ENCODE assay signal across 14 mouse cellular contexts in genomic region chr2:156005393-156005792, GRCm38 (mm10). TPM values are rescaled to one million over a fixed set of nuclear protein-coding genes. Genes with fewer than 3 reads are reported as not detected.
DNase-seq lines count a peak whose midpoint lies in the region; TF ChIP-seq lines count a peak whose summit lies in the region.
"Had no signal": no experiment of that assay in that cellular context is flagged by ENCODE, and none has a peak within 500 bp of the region (broad histone marks: within the 10 kb centered on the region; RNA-seq: fewer than 3 reads in every experiment).

No protein-coding gene starts in this region.

- no peaks in the 10 kb centered on the region for H3K27me3 ChIP-seq in cerebellum, adult 2 months (ENCODE audit: control insufficient read depth, insufficient read depth, low read length)
- H3K27me3 ChIP-seq: embryonic facial prominence, embryonic 12.5 days; kidney, embryonic 15.5 days; limb, embryonic 15.5 days had no signal

- no peak overlapping the region for H3K27ac ChIP-seq in cerebellum, adult 2 months (ENCODE audit: insufficient read depth, low read length)
- no peak overlapping the region for H3K27ac ChIP-seq in layer of hippocampus, adult 2 months
- H3K27ac ChIP-seq: embryonic facial prominence, embryonic 12.5 days; kidney, embryonic 15.5 days; limb, embryonic 15.5 days had no signal

- TF ChIP-seq CTCF in cerebellum, adult 2 months (IDR thresholded peaks at IDR 0.05; ENCODE audit: borderline replicate concordance, insufficient read depth, low read depth, low read length) = peak; percentile 13; the same call in 1 of the 2 replicates
- TF ChIP-seq CTCF in layer of hippocampus, adult 2 months (conservative IDR thresholded peaks at IDR 0.05) = peak; percentile 64

- no peak overlapping the region for H3K4me3 ChIP-seq in cerebellum, adult 2 months (replicated peaks; ENCODE audit: insufficient read depth, low read depth, low read length)
- no peak overlapping the region for H3K4me3 ChIP-seq in layer of hippocampus, adult 2 months
- H3K4me3 ChIP-seq: embryonic facial prominence, embryonic 12.5 days; kidney, embryonic 15.5 days; limb, embryonic 15.5 days; myocyte had no signal

- peaks cover 4% of the 10 kb centered on the region for H3K4me1 ChIP-seq in cerebellum, adult 2 months (ENCODE audit: control insufficient read depth, insufficient read depth, low read length)

- WGBS in cerebellum, adult 2 months = 91% methylated on average over 4 of the region's 4 CpGs

- DNase-seq in cerebellum, adult 2 months = no peak
- no peak for DNase-seq in cerebellum, adult 8-10 months
- no peak for DNase-seq in layer of hippocampus, adult 2 months (ENCODE audit: low spot score in 2 of 2)
- no peak for DNase-seq in layer of hippocampus, adult 11-12 months (ENCODE audit: low spot score)
- peak; percentile 33 for DNase-seq in 416B (ENCODE audit: low read depth)
- peak; percentile 29 for DNase-seq in c-Kit-positive CD71-negative TER-119-negative erythroid progenitor cells, embryonic 14.5 days (ENCODE audit: low read depth)
- DNase-seq in gastrocnemius, postnatal 25 days = no peak
- no peak for DNase-seq in heart, postnatal 10 days

- intact Hi-C loops in heart, postnatal 10 days (cut with DNase I) = loop anchor here (5.0 kb wide), 1 partner anchor 102 kb away; no protein-coding TSS in a partner anchor

- no peak for TF ChIP-seq POLR2A in cerebellum, adult 2 months (IDR thresholded peaks at IDR 0.05; ENCODE audit: borderline replicate concordance, insufficient read depth, low read length)

RNA-seq across cellular contexts. Expression of gene 6430550D23Rik, which starts 2.4 kb away (rescaled TPM):
- 3.7 and 4.2 TPM in 2 replicates for polyA plus RNA-seq in cerebellum, adult 2 months (2012; rRNA removed)
- 1 to 10 TPM; 2.9 to 4.1 TPM for total RNA-seq in layer of hippocampus, adult 2 months (2021)
- total RNA-seq in gastrocnemius, postnatal 25 days (2021) = under 1 TPM; 0.51 to 0.54 TPM
- total RNA-seq in heart, postnatal 10 days (2021) = under 1 TPM; 0.27 to 0.74 TPM
- total RNA-seq: granulocyte monocyte progenitor cell, adult 5-6 weeks had no signal

RNA-seq across cellular contexts. Expression of gene Ergic3, which starts 2.5 kb away (rescaled TPM):
- polyA plus RNA-seq in cerebellum, adult 2 months (2012; rRNA removed) = 316 and 328 TPM in 2 replicates
- total RNA-seq in layer of hippocampus, adult 2 months (2021) = 100 to 1,000 TPM; 195 to 213 TPM
- total RNA-seq in gastrocnemius, postnatal 25 days (2021) = 10 to 100 TPM; 44.6 to 51.7 TPM
- total RNA-seq in heart, postnatal 10 days (2021) = 10 to 100 TPM; 80.4 to 94.0 TPM

RNA-seq across cellular contexts. Expression of gene Fer1l4, which starts 47.4 kb away (rescaled TPM):
- polyA plus RNA-seq in cerebellum, adult 2 months (2012; rRNA removed) = 0.23 TPM in 1 of 2 replicates, not detected in the other
- total RNA-seq in layer of hippocampus, adult 2 months (2021) = not detected
- total RNA-seq in gastrocnemius, postnatal 25 days (2021) = not detected
- total RNA-seq in heart, postnatal 10 days (2021) = not detected
- total RNA-seq: granulocyte monocyte progenitor cell, adult 5-6 weeks had no signal
- polyA plus RNA-seq: C2C12; kidney, embryonic 15.5 days; limb, embryonic 15.5 days; myocyte had no signal

RNA-seq across cellular contexts. Expression of gene Cep250, which starts 49.1 kb away (rescaled TPM):
- polyA plus RNA-seq in cerebellum, adult 2 months (2012; rRNA removed) = 20.7 and 21.2 TPM in 2 replicates
- total RNA-seq in layer of hippocampus, adult 2 months (2021) = 10 to 100 TPM; 19.0 to 21.0 TPM
- total RNA-seq in gastrocnemius, postnatal 25 days (2021) = 1 to 10 TPM; 3.6 to 5.9 TPM
- 10 to 100 TPM in 1 of 2 experiments, 1 to 10 TPM in 1; 8.8 to 11.1 TPM for total RNA-seq in heart, postnatal 10 days (2021)

RNA-seq across cellular contexts. Expression of gene Spag4, which starts 59.6 kb away (rescaled TPM):
- 5.4 and 6.1 TPM in 2 replicates for polyA plus RNA-seq in cerebellum, adult 2 months (2012; rRNA removed)
- total RNA-seq in layer of hippocampus, adult 2 months (2021) = 1 to 10 TPM; 3.3 to 5.1 TPM
- under 1 TPM; 0.13 to 0.31 TPM for total RNA-seq in gastrocnemius, postnatal 25 days (2021)
- total RNA-seq in heart, postnatal 10 days (2021) = 1 to 10 TPM in 1 of 2 experiments, under 1 TPM in 1; 0.72 to 1.1 TPM

Comparison
In these comparisons a context has a peak if more than half of its experiments do, and no peak if none do; other contexts are left out.
1. DNase-seq: peak in 416B (single experiment) and c-Kit-positive CD71-negative TER-119-negative erythroid progenitor cells, embryonic 14.5 days (single experiment); none in cerebellum, adult 2 months (0 of 2), cerebellum, adult 8-10 months (single experiment), layer of hippocampus, adult 2 months (0 of 2), layer of hippocampus, adult 11-12 months (single experiment), gastrocnemius, postnatal 25 days (single experiment) and heart, postnatal 10 days (0 of 2).